8 mouse cellular contexts compared by ENCODE assay signal in genomic region chr2:149422564-149422963, GRCm38 (mm10). TPM values are rescaled to one million over a fixed set of nuclear protein-coding genes. Genes with fewer than 3 reads are reported as not detected.
DNase-seq lines count a peak whose midpoint lies in the region; ATAC-seq lines count a peak whose summit lies in the region.

No protein-coding gene starts in this region.

- H3K36me3 ChIP-seq in kidney, embryonic 14.5 days (ENCODE audit: control insufficient read depth, insufficient read depth, low read length), result no peaks in the 10 kb centered on the region
- H3K36me3 ChIP-seq in forebrain, embryonic 13.5 days (ENCODE audit: poor library complexity, severe bottlenecking), result no peaks in the 10 kb centered on the region
- H3K36me3 ChIP-seq in neural tube, embryonic 11.5 days (ENCODE audit: control insufficient read depth, insufficient read depth, low read length), result no peaks in the 10 kb centered on the region

- DNase-seq in kidney, adult 18-20 months, result no peak
- DNase-seq in brain, adult 2 months (ENCODE audit: low read depth, low spot score), result peak; percentile 80
- peak; percentile 21 for DNase-seq in layer of hippocampus, adult 11-12 months (ENCODE audit: low spot score)
- DNase-seq in neural tube, embryonic 11.5 days (ENCODE audit: low spot score), result peak; percentile 37
- no peak for DNase-seq in gastrocnemius, postnatal 4 days (ENCODE audit: low spot score in 2 of 2)
- no peak for DNase-seq in yolk sac, embryonic 10.5 days (ENCODE audit: low spot score)

- H3K4me1 ChIP-seq in kidney, embryonic 14.5 days (ENCODE audit: control insufficient read depth, insufficient read depth, low read length), result no peaks in the 10 kb centered on the region
- no peaks in the 10 kb centered on the region for H3K4me1 ChIP-seq in forebrain, embryonic 13.5 days
- no peaks in the 10 kb centered on the region for H3K4me1 ChIP-seq in neural tube, embryonic 11.5 days (ENCODE audit: control insufficient read depth, insufficient read depth, low read length)

- H3K4me3 ChIP-seq in kidney, embryonic 14.5 days (ENCODE audit: low read length), result no peak overlapping the region
- no peak overlapping the region for H3K4me3 ChIP-seq in forebrain, embryonic 13.5 days
- no peak overlapping the region for H3K4me3 ChIP-seq in neural tube, embryonic 11.5 days (ENCODE audit: low read depth, low read length)

- no peak overlapping the region for H3K4me2 ChIP-seq in kidney, embryonic 14.5 days (replicated peaks; ENCODE audit: low read depth, low read length)
- no peak overlapping the region for H3K4me2 ChIP-seq in forebrain, embryonic 13.5 days
- H3K4me2 ChIP-seq in neural tube, embryonic 11.5 days (ENCODE audit: low read depth), result no peak overlapping the region

- H3K27me3 ChIP-seq in kidney, embryonic 14.5 days (ENCODE audit: control insufficient read depth, insufficient read depth, low read length), result no peaks in the 10 kb centered on the region
- no peaks in the 10 kb centered on the region for H3K27me3 ChIP-seq in forebrain, embryonic 13.5 days
- no peaks in the 10 kb centered on the region for H3K27me3 ChIP-seq in neural tube, embryonic 11.5 days (ENCODE audit: control insufficient read depth, insufficient read depth, low read length)

- WGBS in kidney, embryonic 14.5 days, result 28% methylated on average over 3 of the region's 4 CpGs
- WGBS in forebrain, embryonic 13.5 days, result 31% methylated on average over 3 of the region's 4 CpGs
- WGBS in neural tube, embryonic 11.5 days, result 29% methylated on average over 3 of the region's 4 CpGs

- no peak overlapping the region for H3K27ac ChIP-seq in kidney, embryonic 14.5 days (ENCODE audit: low read depth, low read length)
- H3K27ac ChIP-seq in forebrain, embryonic 13.5 days, result no peak overlapping the region
- H3K27ac ChIP-seq in neural tube, embryonic 11.5 days (ENCODE audit: low read depth, low read length), result no peak overlapping the region

- H3K9ac ChIP-seq in kidney, embryonic 14.5 days (ENCODE audit: low read depth, low read length), result no peak overlapping the region
- no peak overlapping the region for H3K9ac ChIP-seq in forebrain, embryonic 13.5 days
- no peak overlapping the region for H3K9ac ChIP-seq in neural tube, embryonic 11.5 days (ENCODE audit: low read length)

- peak; percentile 57; the same call in 1 of the 2 replicates for ATAC-seq in kidney, embryonic 14.5 days (ENCODE audit: low FRiP score, low TSS enrichment)
- peak; percentile 78 for ATAC-seq in forebrain, embryonic 13.5 days
- no peak for ATAC-seq in neural tube, embryonic 11.5 days (ENCODE audit: insufficient read depth, low FRiP score, low TSS enrichment)

- no peaks in the 10 kb centered on the region for H3K9me3 ChIP-seq in kidney, embryonic 14.5 days (ENCODE audit: control insufficient read depth, low read length)
- H3K9me3 ChIP-seq in forebrain, embryonic 13.5 days (replicated peaks), result no peaks in the 10 kb centered on the region
- H3K9me3 ChIP-seq in neural tube, embryonic 11.5 days (ENCODE audit: control insufficient read depth, low read length), result no peaks in the 10 kb centered on the region

RNA-seq across cellular contexts. Expression of gene Cst10, which starts 17.7 kb away (rescaled TPM):
- polyA plus RNA-seq in kidney, embryonic 14.5 days (2014; fragmentation: Nextera tagmentation; extraction: Ambion mirVana), result not detected in 2 replicates
- polyA plus RNA-seq in forebrain, embryonic 13.5 days (2015; fragmentation: Nextera tagmentation; extraction: Ambion mirVana), result not detected in 2 replicates
- not detected in 2 replicates for polyA plus RNA-seq in neural tube, embryonic 11.5 days (2014; fragmentation: Nextera tagmentation; extraction: Ambion mirVana)
- total RNA-seq in gastrocnemius, postnatal 4 days (2021), result not detected

Comparison
In these comparisons a context has a peak if more than half of its experiments do, and no peak if none do; other contexts are left out.
1. DNase-seq: peak in brain, adult 2 months (single experiment), layer of hippocampus, adult 11-12 months (single experiment) and neural tube, embryonic 11.5 days (single experiment); none in kidney, adult 18-20 months (single experiment), gastrocnemius, postnatal 4 days (0 of 2) and yolk sac, embryonic 10.5 days (single experiment).